In the genomic region with DNA sequence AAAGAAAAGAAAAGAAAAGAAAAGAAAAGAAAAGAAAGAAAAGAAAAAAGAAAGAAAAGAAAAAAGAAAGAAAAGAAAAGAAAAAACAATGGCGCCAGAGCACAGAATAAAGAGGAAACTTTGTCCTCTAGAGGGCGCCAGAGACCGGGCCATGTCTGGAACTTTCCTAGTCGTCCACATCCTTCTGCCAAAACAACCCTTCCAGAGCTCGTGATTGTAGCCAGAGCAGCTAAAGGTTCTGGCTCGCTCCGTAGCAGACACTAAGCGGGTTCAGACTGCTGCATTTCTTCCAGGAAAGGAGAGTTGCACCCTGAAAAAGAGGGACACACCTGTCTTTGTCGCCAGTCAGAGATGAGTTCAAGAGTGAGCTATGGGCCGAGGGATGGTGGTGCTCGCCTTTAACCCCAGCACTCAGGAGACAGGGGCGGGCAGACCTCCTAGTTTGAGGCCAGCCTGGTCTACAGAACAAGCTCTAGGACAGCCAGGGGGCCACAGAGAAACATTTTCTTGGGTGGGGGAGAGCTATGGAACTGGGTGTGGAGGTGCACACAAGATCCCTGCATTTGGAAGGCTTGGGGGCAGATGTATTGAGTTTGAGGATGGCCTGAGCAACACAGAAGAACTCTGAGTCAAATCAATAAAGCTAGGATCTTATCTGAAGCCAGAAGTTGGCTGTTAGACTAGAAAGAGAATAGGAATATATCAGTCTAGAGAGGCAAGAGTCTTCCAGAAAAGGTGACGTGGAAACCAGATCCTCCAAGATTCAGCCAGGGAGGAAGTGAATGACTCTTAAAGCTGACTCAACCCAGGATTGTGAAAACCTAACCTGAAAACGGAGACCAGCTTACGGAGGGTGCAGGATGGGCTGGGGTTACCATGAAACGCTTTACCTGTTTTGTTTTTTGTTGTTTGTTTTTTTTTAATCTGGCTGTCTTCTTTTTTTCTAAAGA, we compare ENCODE assay signal across 8 mouse cellular contexts. TPM values are rescaled to one million over a fixed set of nuclear protein-coding genes. Genes with fewer than 3 reads are reported as not detected.
DNase-seq lines count a peak whose midpoint lies in the region; ATAC-seq and TF ChIP-seq lines count a peak whose summit lies in the region.

No protein-coding gene starts in this region.

- H3K4me1 ChIP-seq in hindbrain, postnatal 0 days (ENCODE audit: insufficient read depth, low read length), result no peaks in the 10 kb centered on the region

- H3K27ac ChIP-seq in hindbrain, postnatal 0 days, result no peak overlapping the region

- no peak overlapping the region for H3K9ac ChIP-seq in hindbrain, postnatal 0 days (replicated peaks; ENCODE audit: low read length)

- ATAC-seq in hindbrain, postnatal 0 days, result peak; percentile 86
- peak; percentile 86 for ATAC-seq in megakaryocyte, adult 5-6 weeks (ENCODE audit: poor library complexity, severe bottlenecking)

- peak; percentile 67 for DNase-seq in T-cell, adult 2 months (ENCODE audit: low spot score)
- peak; percentile 85 to 91 for DNase-seq in cerebellum, postnatal 36 days
- peak; percentile 86 for DNase-seq in gastrocnemius, adult 18-20 months (ENCODE audit: low spot score)
- peak; percentile 95 for DNase-seq in hindbrain, postnatal 0 days (ENCODE audit: low spot score)
- peak; percentile 83 to 94 for DNase-seq in left cerebral cortex, adult 18-20 months (ENCODE audit: low spot score in 2 of 2)
- peak; percentile 77 for DNase-seq in right cerebral cortex, adult 18-20 months
- DNase-seq in urinary bladder, postnatal 25 days (ENCODE audit: low spot score), result peak; percentile 82

- peak; percentile 87 for TF ChIP-seq CTCF in hindbrain, postnatal 0 days (IDR thresholded peaks at IDR 0.05; ENCODE audit: low read depth)

- no peak overlapping the region for H3K4me3 ChIP-seq in hindbrain, postnatal 0 days (ENCODE audit: low read length)

- H3K9me3 ChIP-seq in hindbrain, postnatal 0 days (ENCODE audit: low read length), result no peaks in the 10 kb centered on the region

- WGBS in hindbrain, postnatal 0 days, result 35% methylated on average over 16 of the region's 16 CpGs

- no peaks in the 10 kb centered on the region for H3K27me3 ChIP-seq in hindbrain, postnatal 0 days (ENCODE audit: insufficient read depth, low read length)

- no peaks in the 10 kb centered on the region for H3K36me3 ChIP-seq in hindbrain, postnatal 0 days (ENCODE audit: insufficient read depth, low read length)

- peak overlapping the region; percentile 30 for H3K4me2 ChIP-seq in hindbrain, postnatal 0 days (ENCODE audit: low read depth, low read length)

RNA-seq across cellular contexts. Expression of a gene that starts 3.1 kb away (rescaled TPM):
- 10 to 100 TPM in 1 of 2 experiments, 1 to 10 TPM in 1; 6.4 to 10.6 TPM for total RNA-seq in gastrocnemius, adult 18-20 months (2021)
- not detected in 2 replicates for total RNA-seq in hindbrain, postnatal 0 days (2014; rRNA removed)
- 0.06 TPM in 1 of 2 replicates, not detected in the other for polyA plus RNA-seq in hindbrain, postnatal 0 days (2015; fragmentation: Nextera tagmentation; extraction: Ambion mirVana)
- total RNA-seq in left cerebral cortex, adult 18-20 months (2021), result not detected
- not detected in 2 replicates for total RNA-seq in megakaryocyte, adult 5-6 weeks (2015)
- not detected in 2 replicates for total RNA-seq in megakaryocyte, adult 5-6 weeks (2017)

RNA-seq across cellular contexts. Expression of a gene that starts 47.0 kb away (rescaled TPM):
- total RNA-seq in gastrocnemius, adult 18-20 months (2021), result not detected
- total RNA-seq in hindbrain, postnatal 0 days (2014; rRNA removed), result 0.16 and 0.65 TPM in 2 replicates
- polyA plus RNA-seq in hindbrain, postnatal 0 days (2015; fragmentation: Nextera tagmentation; extraction: Ambion mirVana), result 0.19 and 0.29 TPM in 2 replicates
- total RNA-seq in left cerebral cortex, adult 18-20 months (2021), result not detected
- not detected in 2 replicates for total RNA-seq in megakaryocyte, adult 5-6 weeks (2015)
- total RNA-seq in megakaryocyte, adult 5-6 weeks (2017), result 0.07 and 0.45 TPM in 2 replicates
